Mouse (Mus musculus) ES-E14 (cell line): ENCODE results near the gene Trim47. TPM values are rescaled to one million over a fixed set of nuclear protein-coding genes. Genes with fewer than 3 reads are reported as not detected.

ENCODE experiments used
- DNase-seq: peaks from one replicate; pipeline ENCODE4 v3.0.0-alpha.2; 2013; ENCODE audit warnings: low read depth, low spot score
- H3K27ac ChIP-seq: 2 replicates; pipeline ENCODE4 v1.5.1; 2012; ENCODE audit warnings: low read depth, mild to moderate bottlenecking, low read length, moderate library complexity, mixed read lengths; ENCODE audit not compliant: poor library complexity, insufficient read depth, severe bottlenecking
- H3K36me3 ChIP-seq: 2 replicates; pipeline ENCODE4 v1.6.1; 2012; ENCODE audit warnings: mild to moderate bottlenecking, low read length, moderate library complexity, mixed read lengths; ENCODE audit not compliant: control insufficient read depth, poor library complexity, insufficient read depth, severe bottlenecking
- H3K4me1 ChIP-seq, 2 experiments: fragments of 150-350 bp in 1 of 2; sonication (generic) in 1 of 2; 2 replicates each; pipeline ENCODE4 v1.6.1; 2012; ENCODE audit warnings: low read length in 2 of 2, mild to moderate bottlenecking in 1 of 2, mixed read lengths in 1 of 2; ENCODE audit not compliant: control insufficient read depth in 2 of 2, insufficient read depth in 2 of 2, poor library complexity in 1 of 2
- H3K4me3 ChIP-seq, 2 experiments: fragments of 150-350 bp in 1 of 2; sonication (generic) in 1 of 2; 2 replicates each; pipeline ENCODE4 v1.5.1; 2012; ENCODE audit warnings: low read length in 2 of 2, low read depth in 1 of 2, mild to moderate bottlenecking in 1 of 2, mixed read lengths in 1 of 2; ENCODE audit not compliant: insufficient read depth in 1 of 2, poor library complexity in 1 of 2, severe bottlenecking in 1 of 2
- H3K9ac ChIP-seq: 2 replicates; pipeline ENCODE4 v1.6.1; 2012; ENCODE audit warnings: low read depth, mild to moderate bottlenecking, low read length, mixed read lengths; ENCODE audit not compliant: poor library complexity, insufficient read depth, severe bottlenecking
- H3K9me3 ChIP-seq: fragments of 150-350 bp; sonication (generic); 2 replicates; pipeline ENCODE4 v1.6.1; 2012; ENCODE audit warnings: low read depth, mild to moderate bottlenecking, low read length; ENCODE audit not compliant: control insufficient read depth, insufficient read depth
- CHD2 ChIP-seq: IDR thresholded peaks from 2 replicates; pipeline ENCODE4 v1.6.1; 2014; ENCODE audit warnings: mild to moderate bottlenecking, low read depth, low read length, inconsistent platforms
- HCFC1 ChIP-seq: IDR thresholded peaks from 2 replicates; pipeline ENCODE4 v1.6.1; 2012; ENCODE audit warnings: low read length, inconsistent platforms, borderline replicate concordance; ENCODE audit not compliant: insufficient read depth
- MAFK ChIP-seq: IDR thresholded peaks from 2 replicates; pipeline ENCODE4 v1.6.1; 2014; ENCODE audit warnings: mild to moderate bottlenecking, low read depth, low read length, inconsistent platforms; ENCODE audit not compliant: insufficient read depth
- ZC3H11A ChIP-seq: IDR thresholded peaks from 2 replicates; pipeline ENCODE4 v1.6.1; 2012; ENCODE audit warnings: low read depth, mild to moderate bottlenecking, inconsistent platforms, low read length, borderline replicate concordance
- ZNF384 ChIP-seq: IDR thresholded peaks from 2 replicates; pipeline ENCODE4 v1.6.1; 2012; ENCODE audit warnings: low read depth, low read length, inconsistent platforms
- in situ Hi-C, 2 experiments: fragments of 600-800 bp; cut with MboI; formaldehyde crosslinking; loops; one replicate each; pipeline ENCODE4 v1.15.1; 2025; ENCODE audit warnings: low sequenced_read_pairs in 2 of 2, inconsistent platforms in 1 of 2; ENCODE audit not compliant: unreplicated experiment in 2 of 2
- total RNA-seq: library from RNA; depleted of rRNA; stranded (reverse); fragments of 300-350 nt; gene quantifications from 2 replicates; pipeline ENCODE4 v1.2.3, GENCODE M21; 2012

Gene Trim47
- total RNA-seq, 1 experiment = 3.3 TPM

DNA sequence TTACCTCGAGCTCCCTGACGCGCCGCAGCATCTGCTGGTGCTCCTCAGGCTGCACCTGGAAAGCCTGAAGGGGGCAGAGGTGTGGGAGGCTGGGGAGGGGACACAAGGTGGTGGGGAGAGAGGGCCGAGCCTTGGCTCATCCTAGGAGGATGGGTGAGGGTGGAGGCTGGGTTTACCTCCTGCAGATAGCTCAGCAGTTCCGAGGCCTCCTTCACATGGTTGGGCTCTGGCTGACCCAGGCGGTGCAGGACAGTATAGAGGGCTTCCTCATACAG is 50.8 kb downstream of the Trim47 start:
- H3K9ac ChIP-seq = no peak overlapping the region
- peaks cover 6 to 32% of the 10 kb centered on the region in 2 experiments for H3K4me1 ChIP-seq
- H3K36me3 ChIP-seq = peaks cover 17% of the 10 kb centered on the region; the same call in 1 of the 2 replicates
- H3K4me3 ChIP-seq = no peak overlapping the region
- H3K27ac ChIP-seq = no peak overlapping the region
- no peak for DNase-seq
- in situ Hi-C loops = no loop called here
- no peak for TF ChIP-seq ZNF384
- no peak for TF ChIP-seq MAFK
- no peak for TF ChIP-seq CHD2
- TF ChIP-seq ZC3H11A = no peak
- TF ChIP-seq HCFC1 = no peak
- H3K9me3 ChIP-seq = no peaks in the 10 kb centered on the region

DNA sequence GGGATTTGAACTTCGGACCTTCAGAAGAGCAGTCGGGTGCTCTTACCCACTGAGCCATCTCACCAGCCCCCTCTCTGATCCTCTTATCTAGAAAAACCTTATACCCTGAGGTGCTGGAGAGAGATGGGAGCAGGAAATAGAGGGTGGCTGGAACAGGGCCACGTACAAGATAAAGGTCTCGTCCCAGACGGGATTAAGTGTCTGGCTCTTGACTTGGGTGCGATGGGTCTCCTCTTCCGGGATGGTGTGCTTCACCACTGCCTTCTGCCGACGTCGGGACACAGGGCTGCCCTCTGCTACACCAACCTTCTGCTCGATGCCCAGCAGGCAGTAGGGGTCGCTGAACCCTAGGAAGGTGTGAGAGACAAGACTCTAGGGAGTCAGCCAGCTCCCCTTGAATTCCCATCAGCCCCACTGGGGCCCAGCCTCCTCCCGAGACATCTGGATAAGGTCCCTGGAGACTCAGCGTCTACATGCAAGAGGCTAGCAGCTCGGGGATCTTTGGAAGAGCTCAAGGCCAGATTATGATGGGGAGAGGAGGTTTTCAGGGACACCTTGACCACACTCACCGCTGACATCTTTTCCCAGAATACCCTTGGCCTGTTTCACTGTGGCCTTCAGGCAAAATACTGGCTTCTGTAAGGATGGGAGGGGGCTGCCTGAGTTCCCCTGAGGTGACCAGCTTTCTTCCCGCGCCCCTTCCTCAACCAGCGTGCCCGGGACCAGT is 51.3 kb downstream of the Trim47 start:
- no peaks in the 10 kb centered on the region for H3K9me3 ChIP-seq
- H3K36me3 ChIP-seq = peaks cover 13% of the 10 kb centered on the region; the same call in 1 of the 2 replicates
- in situ Hi-C loops = no loop called here
- DNase-seq = no peak
- no peak overlapping the region for H3K27ac ChIP-seq
- no peak overlapping the region for H3K9ac ChIP-seq
- TF ChIP-seq HCFC1 = no peak
- TF ChIP-seq ZNF384 = no peak
- TF ChIP-seq MAFK = no peak
- TF ChIP-seq ZC3H11A = no peak
- TF ChIP-seq CHD2 = no peak
- H3K4me3 ChIP-seq = no peak overlapping the region
- peaks cover 6 to 27% of the 10 kb centered on the region in 2 experiments for H3K4me1 ChIP-seq

DNA sequence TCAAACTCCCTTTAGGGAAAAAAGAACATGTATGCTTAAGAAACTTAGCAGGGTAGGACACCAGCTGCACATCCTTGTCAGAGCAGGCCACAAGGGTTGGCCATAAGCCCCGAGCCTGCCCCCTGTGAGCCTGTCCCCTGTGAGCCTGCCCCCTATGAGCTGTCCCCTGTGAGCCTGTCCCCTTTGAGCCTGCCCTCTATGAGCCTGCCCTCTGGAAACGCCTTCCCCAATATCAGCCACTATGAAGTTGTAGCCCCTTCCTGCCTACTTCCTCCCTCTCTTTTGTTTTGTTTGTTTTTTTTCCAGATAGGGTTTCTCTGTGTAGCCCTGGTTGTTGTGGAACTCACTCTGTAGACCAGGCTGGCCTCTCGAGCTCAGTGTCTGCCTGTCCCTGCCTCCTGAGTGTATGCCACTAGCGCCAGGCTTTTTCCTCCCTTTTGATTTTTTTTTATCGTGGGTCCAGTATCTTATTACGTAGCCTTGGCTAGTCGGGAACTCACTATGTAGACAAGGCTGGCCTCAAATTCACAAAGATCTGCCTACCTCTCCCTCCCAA is 52.5 kb downstream of the Trim47 start:
- no peak for TF ChIP-seq ZNF384
- TF ChIP-seq HCFC1 = no peak
- TF ChIP-seq MAFK = no peak
- no peak for TF ChIP-seq ZC3H11A
- no peak for TF ChIP-seq CHD2
- no peak overlapping the region for H3K9ac ChIP-seq
- H3K27ac ChIP-seq = no peak overlapping the region
- H3K4me1 ChIP-seq = peaks cover 6 to 22% of the 10 kb centered on the region in 2 experiments
- peaks cover 4% of the 10 kb centered on the region; the same call in 1 of the 2 replicates for H3K36me3 ChIP-seq
- no peak overlapping the region for H3K4me3 ChIP-seq
- DNase-seq = no peak
- H3K9me3 ChIP-seq = no peaks in the 10 kb centered on the region
- in situ Hi-C loops = no loop called here

DNA sequence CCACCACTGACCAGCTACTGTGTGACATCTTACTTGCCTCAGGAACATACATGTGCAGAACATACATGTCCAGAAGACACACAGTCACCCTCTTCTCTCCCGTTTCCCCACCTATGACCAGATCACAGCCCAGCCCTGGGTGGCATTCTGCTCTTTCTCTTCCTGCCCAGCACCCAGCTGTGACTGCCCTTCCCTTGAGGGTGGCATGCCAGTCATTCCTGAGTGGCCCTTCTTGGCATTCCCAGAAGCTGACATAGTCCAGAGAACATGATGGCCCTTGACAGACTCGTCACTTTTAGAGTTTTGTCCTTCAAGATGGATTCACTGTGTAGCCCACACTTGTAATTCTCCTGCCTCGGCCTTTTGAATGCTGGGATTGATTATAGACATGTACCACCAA is 54.4 kb downstream of the Trim47 start:
- H3K4me3 ChIP-seq = no peak overlapping the region
- TF ChIP-seq HCFC1 = no peak
- no peak for TF ChIP-seq CHD2
- TF ChIP-seq ZNF384 = no peak
- TF ChIP-seq ZC3H11A = no peak
- no peak for TF ChIP-seq MAFK
- H3K4me1 ChIP-seq = peaks cover 0 to 13% of the 10 kb centered on the region in 2 experiments; a peak in 2 of 4 replicates
- H3K27ac ChIP-seq = no peak overlapping the region
- H3K9ac ChIP-seq = no peak overlapping the region
- DNase-seq = no peak
- H3K36me3 ChIP-seq = no peaks in the 10 kb centered on the region
- in situ Hi-C loops = no loop called here
- H3K9me3 ChIP-seq = no peaks in the 10 kb centered on the region

DNA sequence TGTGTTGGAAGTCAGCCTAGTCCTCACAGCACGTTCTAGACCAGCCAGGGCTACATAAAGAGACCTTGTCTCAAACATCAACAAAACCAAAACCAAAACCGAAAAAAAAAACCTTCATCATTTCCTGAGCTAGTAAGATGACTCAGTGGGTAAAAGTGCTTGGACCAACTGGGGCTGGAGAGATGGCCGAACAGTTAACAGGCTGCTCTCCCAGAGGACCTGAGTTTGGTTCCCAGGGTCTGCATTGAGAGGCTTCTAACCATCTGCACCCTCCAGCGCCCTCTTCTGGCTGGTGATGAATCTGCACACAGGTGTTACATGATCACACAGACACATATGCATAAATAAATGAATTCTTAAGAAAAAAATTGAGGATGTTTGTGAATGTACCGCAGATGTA is 55.5 kb downstream of the Trim47 start:
- H3K36me3 ChIP-seq = no peaks in the 10 kb centered on the region
- in situ Hi-C loops = no loop called here
- H3K9me3 ChIP-seq = no peaks in the 10 kb centered on the region
- TF ChIP-seq ZNF384 (no peak), CHD2 (no peak), MAFK (no peak), HCFC1 (no peak), ZC3H11A (no peak)
- H3K9ac ChIP-seq = no peak overlapping the region
- peaks cover 0 to 9% of the 10 kb centered on the region in 2 experiments; a peak in 1 of 4 replicates for H3K4me1 ChIP-seq
- no peak overlapping the region for H3K27ac ChIP-seq
- H3K4me3 ChIP-seq = no peak overlapping the region
- DNase-seq = peak; percentile 79
